Mouse (Mus musculus): ENCODE results near the gene Slc4a3. TPM values are rescaled to one million over a fixed set of nuclear protein-coding genes. Genes with fewer than 3 reads are reported as not detected.

Slc4a3 gene
- 31.5 and 33.4 TPM in 2 replicates for polyA plus RNA-seq (2012; rRNA removed)

DNA sequence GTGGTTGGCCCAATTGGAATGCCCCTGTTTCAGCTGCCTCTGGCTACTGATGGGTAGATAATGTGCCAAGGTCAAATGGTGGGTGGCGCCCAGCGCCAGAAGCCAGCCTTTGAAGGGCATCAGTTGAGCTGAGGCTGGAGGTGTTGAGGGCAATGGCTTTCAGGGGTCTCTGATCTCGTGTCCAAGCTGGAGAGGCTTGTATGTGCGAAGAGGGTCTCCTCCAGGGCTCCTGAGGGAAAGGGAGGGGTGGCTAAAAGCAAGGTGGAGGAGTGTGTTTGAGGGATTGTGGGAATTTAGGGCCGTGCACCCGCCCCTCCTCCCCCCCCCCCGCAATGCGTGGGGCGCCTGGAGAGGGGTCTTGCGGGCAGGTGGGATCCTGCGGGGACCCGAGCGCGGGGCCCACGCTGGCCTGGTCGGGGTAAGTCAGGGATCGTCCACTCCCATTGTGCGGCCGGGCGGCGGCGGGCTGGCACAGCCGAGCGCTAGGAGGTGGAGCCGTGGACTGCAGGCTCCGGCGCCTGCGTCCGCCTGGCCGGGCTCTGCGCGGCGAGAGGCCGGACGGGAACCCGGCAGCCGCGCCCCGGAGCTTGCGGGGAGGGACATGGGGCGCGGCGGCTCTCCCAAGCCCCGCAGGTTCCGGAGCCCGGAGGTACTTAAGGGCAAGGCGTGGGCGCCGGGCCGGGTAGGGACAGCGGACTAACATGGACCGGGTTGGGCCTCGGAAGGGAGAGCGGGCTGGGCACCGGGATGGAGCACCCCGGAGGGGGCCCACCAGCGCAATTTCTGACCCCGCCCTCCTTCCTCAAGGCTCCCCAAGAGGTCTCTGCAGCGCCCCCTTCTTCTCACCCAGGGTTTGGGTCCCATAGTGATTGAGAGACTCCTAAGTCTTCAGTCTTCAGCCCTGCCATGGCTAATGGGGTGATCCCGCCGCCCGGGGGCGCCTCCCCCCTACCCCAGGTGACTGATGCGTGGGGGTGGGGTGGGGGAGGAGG is at the start of gene Slc4a3:
Slc4a3 (plus strand) TSS at position 302 of the 992 bp plus-strand sequence.
- DNase-seq (ENCODE audit: low spot score): peak; percentile 73

DNA sequence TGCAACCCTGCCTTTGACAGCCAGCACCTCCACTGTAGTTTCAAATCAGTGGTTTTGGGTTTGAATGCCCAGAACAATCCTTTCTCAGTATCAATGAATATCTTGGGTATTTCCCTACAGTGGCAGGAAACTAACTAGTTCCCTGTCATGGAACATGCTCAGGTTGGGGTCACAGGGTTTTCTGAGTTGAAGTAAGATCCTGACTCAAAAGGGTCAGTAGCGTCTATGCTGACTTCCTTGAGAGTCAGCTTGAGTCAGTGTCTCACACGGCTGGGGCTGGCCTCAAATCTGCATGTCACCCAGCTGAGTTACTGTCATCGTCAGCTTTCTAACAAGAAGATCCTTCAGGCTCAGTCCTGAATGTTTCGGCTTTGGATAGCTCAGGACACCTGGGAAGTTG is 47.2 kb upstream of the Slc4a3 start:
- DNase-seq (ENCODE audit: low spot score): no peak

DNA sequence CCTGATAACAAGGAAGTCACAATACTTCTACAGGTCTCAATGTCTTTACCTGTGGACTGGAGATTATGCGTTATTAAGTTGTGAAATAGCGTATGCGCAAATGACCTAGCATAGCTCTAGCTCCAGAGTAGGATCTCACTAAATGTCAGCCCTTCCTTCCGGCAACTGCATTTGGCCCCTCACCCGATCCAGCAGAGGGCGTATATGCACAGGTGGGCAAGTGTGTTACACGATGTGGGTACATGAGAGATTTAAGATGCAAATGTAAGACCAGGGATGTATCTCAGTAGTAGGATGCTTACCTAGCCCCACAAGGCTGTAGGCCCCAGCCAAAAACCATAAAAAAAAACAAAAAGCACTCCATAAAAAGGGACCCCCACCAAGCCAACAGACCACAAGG is 46.6 kb upstream of the Slc4a3 start:
- DNase-seq (ENCODE audit: low spot score): no peak

DNA sequence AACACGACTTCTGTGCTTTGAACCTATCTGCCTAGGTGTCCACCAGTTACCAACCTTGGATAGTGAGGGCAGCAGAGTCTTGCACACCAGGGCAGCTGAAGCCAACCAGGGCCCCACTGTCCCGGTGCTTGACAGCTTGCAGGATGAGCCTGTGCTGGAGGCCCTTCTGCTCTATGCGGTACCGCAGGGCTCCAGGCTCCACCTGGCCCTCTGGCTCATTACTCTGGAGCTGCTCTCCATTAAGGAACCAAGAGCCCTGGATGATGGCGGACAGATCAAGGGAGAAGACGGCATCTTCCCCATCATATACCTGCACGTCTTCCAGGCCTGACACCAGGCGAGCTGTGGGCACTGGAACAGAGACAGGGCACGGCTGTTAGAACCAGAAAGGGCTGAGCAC is 44.2 kb upstream of the Slc4a3 start:
- DNase-seq (ENCODE audit: low spot score): no peak

DNA sequence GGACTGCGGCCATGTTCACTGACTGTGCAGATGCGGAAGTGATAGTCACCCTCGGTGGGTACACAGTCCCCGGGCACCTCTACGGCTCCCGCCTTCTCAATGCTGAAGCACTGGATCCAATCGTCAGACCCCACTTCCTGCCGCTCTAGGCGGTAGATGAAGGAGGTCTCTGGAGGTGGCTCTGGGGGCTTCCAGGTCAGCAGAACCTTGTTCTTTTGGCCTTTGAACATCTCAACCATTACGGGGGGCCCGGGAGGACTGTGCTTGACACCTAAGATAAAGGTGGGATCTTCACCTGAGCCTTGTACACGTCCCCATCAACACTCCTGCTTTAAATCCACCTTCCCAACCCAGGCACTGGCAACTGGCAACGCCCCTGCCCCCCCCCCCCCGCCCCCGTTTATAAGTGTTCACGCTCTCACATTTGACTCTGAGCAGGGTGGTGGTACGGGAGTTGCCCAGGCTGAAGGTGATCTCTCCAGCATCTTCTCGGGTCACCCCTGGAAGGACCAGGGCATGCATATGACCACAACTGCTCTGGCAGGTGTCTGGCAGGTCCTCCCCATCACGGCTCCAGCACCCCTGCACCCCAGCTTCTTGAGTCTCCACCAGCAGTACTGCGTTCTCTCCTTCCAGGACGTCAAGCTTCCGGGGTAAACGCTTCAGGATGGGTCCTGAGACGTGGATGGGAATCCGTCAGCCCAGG is 43.0 kb upstream of the Slc4a3 start:
- no peak for DNase-seq (ENCODE audit: low spot score)

DNA sequence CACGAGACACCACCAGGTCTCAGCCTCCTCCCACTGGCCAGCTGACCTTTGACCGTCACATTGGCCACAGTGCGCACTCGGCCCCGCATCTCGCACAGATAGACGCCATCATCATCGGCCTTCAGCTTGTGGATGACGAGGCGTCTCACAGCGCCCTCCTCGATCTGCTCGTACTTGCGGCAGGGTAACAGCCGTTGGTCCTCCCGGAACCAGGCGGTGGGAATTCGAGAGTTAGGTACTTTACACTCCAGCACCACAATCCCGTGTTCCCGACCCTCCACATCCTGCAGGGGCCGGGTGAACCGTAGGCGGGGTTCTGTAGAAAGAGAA is 42.5 kb upstream of the Slc4a3 start:
- DNase-seq (ENCODE audit: low spot score): no peak

DNA sequence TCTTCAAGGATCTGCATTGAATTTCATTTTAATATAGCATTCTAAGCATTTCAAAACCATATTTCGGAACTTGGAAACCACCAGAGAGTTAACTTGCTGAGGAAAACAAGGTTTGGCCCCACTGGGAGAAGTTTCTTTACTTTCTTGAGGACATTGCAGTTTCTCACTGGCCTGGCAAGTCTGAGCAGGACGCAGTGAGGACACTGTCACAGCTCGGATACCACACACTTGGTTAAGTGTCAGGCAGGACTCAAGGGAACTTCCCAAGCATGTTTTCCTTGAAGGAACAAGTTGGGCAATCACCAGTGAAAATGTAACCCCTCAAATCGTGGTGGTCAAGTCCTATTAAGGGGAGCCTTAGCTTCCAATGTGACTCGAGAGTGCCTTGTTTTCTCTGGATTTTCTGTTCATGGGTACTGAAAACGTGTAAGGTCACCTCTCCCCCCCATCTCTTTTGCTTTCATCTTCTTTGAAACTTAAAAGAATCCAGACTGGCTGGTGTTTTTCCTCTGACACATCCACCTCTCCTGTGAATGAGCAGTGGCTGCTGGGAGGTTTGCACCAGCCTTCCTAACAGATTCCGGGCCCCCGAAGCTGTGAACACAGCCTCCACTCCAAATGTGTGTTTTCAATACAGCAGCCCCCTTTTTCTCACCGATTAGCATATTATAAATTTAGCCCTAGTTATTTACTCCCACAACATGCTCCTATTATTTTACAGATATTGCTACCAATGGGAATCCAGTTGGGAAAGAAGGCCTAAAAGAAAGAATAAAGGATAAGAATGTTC is 41.6 kb upstream of the Slc4a3 start:
- DNase-seq (ENCODE audit: low spot score): no peak

DNA sequence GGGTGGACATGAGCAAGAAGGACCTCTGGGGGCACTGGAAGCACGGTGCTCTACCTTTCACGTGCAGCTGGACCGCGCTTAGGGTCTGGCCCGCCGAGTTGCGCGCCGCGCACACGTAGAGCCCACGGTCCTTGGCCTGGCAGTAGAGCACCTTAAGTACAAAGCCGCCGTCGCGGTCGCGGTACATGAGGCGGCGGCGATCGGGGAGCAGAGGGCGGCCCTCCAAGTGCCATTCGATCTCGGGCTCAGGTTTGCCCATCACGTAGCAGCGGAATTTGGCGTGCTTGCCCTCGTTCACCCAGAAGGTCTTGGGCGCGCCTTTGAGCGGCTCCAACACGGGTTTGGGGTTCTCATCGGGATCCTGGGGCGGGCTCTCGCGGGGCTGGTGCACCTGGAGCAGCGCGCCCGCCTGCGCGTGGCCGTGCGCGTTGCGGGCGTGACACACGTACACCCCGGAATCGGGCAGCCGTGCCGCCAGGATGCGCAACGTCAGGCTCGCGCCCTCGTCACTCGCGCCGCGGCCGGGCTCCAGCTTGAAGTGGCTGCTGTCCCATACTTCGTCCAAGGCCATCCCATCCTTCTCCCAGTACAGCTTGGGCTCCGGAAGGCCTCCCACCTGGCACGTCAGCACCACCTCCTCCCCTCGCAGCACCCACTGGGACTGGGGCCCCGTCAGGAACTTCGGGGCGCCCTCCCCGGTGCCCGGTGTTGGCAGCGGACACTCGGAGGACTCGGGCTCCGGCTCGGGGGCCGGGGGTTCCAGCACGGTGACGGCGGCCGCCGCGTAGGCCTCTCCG is 40.7 kb upstream of the Slc4a3 start:
- DNase-seq (ENCODE audit: low spot score): peak; percentile 53

DNA sequence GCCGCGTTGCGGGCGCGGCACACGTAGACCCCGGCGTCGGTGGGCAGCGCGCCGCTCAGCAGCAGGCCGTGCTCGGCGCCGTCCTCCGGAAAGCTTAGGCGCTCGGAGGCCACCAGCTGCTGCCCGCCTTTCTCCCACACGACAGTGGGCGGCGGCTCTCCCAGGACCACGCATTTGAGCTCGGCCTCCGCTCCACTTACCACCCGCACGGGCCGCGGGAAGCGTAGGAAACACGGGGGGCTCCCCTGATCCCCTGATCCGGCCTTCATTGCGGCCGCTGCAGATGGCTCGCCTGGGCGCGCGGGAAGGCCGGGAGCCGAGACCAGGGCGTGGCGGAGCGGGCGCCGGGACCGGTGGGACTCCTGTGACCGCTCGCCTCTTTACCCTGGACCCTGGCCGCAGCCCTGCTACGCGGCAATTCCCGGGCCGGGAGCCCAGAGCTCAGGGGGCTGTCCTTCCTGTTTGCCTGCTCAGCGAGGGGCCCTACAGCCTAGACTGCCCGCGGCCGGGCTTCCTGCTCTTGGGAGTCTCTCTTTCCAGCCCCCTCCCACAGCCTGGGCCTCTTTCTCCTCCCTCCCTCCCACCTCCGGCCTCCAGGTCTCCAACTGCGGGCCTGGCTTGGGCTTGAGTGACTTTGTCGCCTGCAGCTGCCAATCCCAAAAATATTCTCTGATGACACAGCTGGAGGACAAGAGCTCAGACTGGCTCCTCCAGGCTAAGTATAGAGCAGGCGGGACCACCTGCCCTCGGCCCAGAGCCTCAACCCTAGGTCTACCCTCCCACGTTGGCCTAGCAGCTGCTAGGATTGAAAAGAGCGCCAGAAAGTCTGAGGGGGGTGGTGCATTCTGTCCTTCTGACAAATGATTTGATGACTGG is 39.9 kb upstream of the Slc4a3 start, which contains the start of gene Obsl1:
Obsl1 (minus strand) TSS at position 497 of the 876 bp plus-strand sequence.
- no peak for DNase-seq (ENCODE audit: low spot score)

DNA sequence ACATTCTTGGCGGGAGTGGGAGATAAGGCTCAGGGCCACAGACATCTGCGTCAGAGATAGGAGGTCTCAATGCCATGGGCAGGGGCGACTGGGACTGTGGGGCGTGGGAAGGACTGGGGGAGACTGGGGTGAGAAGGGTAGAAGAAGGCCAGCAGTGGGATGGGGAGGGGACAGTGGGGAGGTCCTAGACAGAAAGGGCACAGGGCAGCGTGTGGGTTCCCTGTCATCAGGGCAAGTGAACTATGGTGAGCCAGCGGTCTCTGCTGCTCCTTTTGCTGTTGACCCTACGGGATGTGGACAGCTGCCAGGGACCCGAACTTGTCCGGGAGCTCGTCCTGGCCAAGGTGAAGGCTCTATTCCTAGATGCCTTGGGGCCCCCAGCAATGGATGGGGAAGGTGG is 39.1 kb upstream of the Slc4a3 start, which contains the start of gene Inha:
Inha (plus strand) TSS at position 72 of the 400 bp plus-strand sequence.
- DNase-seq (ENCODE audit: low spot score): no peak

DNA sequence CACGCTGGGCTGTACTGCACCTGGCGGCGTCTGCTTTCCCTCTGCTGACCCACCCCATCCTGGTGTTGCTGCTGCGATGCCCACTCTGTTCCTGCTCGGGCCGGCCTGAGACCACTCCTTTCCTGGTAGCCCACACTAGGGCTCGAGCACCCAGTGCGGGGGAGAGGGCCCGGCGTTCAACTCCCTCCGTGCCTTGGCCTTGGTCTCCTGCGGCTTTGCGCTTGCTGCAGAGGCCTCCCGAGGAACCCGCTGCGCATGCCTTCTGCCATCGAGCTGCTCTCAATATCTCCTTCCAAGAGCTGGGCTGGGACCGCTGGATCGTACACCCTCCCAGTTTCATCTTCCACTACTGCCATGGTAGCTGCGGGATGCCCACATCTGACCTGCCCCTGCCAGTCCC is 36.5 kb upstream of the Slc4a3 start:
- no peak for DNase-seq (ENCODE audit: low spot score)

DNA sequence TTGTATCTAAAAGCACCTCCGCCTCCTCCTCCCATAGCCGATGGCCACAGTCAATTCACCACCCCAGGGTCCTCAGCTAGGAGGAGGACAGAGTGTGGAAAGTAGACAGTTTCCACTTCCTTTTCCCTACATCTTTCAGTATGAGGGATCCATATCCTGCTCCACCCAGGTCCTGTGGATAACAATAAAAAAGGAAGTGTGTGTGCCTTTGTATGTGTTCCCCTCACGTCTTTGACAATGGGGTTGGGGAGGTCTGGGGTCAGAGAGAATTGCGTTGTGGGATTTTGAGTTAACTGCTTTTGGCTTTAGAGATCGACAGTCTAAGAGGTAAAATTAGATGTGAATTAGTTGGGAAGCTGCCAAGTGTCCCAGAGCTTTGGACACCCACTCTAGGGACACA is 35.9 kb upstream of the Slc4a3 start:
- no peak for DNase-seq (ENCODE audit: low spot score)

DNA sequence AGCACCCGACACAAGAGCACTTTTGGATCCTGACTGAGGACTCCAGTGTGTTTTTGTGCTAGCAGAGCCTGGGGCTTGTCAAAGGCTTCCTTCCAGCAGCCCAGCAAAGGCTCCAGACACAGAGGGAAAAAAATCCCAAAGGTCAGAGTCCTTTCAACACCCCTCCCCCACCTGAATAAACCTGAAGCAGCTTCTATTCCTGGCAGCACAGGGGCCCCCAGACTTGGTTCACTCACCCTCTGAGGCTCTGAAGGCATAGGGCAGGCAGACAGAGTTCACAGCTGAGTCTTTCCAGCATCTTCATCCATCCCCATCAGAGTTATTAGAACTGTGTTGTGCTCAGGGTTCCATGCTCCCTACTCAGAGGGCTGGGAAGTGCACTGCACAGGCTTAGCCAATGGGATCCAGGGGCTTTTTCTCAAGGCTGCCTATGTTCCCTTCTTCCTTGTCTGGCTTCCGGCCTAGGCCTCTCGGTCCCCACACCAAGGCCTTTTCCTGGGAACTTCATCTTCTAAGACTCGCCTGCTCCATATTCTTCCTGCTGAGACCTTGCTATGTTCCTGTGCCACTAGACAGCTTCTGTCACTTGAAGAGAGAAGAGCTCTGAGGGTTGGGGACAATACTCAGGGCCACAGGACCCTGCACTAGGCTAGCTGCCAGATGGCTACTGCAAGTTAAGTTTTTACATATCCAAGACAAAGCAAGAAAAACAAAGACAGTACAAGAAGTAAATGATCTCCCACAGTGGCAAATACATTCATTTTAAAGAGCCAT is 34.4 kb upstream of the Slc4a3 start:
- DNase-seq (ENCODE audit: low spot score): no peak

DNA sequence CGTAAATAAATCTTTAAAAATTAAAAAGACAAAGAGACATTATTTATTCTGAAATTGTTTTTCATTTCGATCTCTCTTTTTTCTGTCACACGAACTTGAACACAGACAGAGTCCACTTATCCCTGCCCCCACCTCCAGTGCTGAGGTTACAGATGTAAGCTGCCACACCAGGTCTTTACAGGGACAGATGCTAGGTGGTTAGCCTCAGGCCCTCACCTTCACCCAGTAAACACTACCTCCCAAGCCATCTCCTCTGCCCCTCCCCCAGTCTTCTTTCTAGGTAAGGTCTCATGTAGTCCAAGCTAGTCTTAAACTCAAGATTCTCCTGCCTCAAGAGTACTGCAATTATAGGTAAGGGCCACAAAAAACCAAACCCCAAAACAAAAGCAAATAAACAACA is 33.5 kb upstream of the Slc4a3 start:
- DNase-seq (ENCODE audit: low spot score): no peak

DNA sequence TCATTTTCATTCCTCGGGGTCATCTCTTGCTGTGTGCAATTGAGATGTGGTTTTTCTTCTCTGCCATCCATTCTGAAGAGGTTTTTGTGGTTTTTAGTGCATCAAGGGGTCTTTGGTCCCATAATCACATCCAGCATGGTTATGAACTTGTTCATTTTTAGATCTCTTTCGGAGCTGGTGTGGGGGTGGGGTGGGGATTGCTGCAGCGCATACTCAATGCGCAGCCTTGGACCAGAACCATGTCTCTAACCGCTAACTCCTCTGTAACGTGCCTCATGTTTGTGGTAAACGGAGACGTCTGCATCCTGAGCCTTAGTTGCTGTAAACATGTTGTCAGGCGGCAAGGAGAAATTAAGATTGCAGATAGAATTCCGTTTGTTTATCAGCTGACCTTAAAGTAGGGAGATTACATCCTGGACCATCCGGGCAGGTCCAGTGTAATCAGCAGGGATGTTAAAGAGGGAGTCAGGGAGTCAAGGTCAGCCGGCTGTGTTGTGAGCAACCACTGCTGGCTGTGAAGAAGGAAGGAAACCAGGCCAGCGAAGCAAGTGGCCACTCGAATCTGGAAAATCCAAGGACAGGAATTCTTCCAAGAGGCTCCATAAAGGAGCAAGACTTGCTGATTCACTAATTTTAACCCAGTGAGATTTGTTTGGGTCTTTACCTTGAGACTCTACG is 29.2 kb upstream of the Slc4a3 start:
- DNase-seq (ENCODE audit: low spot score): no peak

DNA sequence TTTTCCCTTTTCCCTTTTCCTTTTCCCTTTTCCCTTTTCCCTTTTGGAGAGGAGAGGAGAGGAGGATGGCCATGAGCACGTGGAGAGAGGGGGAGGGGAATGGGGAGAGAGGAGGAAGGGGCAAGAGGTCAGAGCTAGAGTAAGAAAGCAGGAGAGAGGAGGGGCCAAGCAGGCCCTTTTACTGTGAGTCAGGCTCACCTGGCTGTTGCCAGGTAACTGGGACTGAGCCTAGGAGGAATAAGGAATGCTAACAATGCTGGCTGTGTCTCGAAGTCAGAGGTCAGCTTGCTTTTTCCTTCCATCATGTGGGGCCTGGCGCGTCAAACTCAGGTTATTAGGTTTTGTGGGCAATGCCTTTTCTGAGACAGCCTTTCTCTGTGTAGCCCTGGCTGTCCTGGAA is 28.1 kb upstream of the Slc4a3 start:
- no peak for DNase-seq (ENCODE audit: low spot score)

DNA sequence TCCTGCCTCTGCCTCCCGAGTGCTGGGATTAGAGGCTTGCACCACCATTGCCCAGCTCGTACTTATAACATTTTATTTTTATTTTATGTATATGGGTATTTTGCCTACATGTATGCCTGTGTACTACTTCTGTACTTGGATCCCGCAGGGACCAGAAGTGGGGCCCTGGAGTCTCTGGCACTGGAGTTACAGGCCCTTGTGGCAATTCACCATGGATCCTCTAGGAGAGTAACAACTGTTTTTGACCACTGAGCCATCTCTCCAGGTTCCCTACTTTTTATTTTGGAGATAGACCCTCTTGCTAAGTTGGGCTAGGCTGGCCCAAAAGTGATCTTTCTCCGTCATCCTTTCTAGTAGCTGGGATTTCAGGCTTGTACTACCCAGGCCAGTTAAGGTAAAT is 27.6 kb upstream of the Slc4a3 start:
- no peak for DNase-seq (ENCODE audit: low spot score)

DNA sequence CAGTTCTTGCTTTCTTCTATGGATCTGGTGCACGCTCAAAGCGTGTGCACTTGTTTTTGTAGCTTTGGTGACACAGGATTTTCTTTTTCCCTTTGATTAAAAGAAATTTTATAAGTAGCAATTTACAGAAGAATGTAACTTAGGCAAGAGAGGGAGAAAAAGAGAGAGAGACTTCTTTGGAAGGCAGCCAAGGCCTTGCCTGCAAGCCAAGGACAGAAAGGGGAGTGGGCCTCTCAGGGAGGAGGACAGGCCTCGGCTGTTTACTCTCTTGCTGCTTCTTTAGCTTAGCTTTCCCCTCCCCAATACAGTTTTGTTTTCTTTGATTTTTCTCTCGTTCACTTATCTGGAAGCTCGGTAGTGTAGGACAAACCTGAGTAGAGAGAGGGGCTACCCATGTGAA is 26.5 kb upstream of the Slc4a3 start:
- no peak for DNase-seq (ENCODE audit: low spot score)

Data from urinary bladder, adult 2 months (tissue).